Mouse (Mus musculus): ENCODE results near the gene Macc1. TPM values are rescaled to one million over a fixed set of nuclear protein-coding genes. Genes with fewer than 3 reads are reported as not detected.
"Not testable (repeated sequence)": the region's sequence is repeated elsewhere in the genome, so short reads cannot be mapped to it uniquely, and the experiment has no call there.

The Macc1 gene
- polyA plus RNA-seq, 1 experiment from 2014 or later, result 0.10 TPM

DNA sequence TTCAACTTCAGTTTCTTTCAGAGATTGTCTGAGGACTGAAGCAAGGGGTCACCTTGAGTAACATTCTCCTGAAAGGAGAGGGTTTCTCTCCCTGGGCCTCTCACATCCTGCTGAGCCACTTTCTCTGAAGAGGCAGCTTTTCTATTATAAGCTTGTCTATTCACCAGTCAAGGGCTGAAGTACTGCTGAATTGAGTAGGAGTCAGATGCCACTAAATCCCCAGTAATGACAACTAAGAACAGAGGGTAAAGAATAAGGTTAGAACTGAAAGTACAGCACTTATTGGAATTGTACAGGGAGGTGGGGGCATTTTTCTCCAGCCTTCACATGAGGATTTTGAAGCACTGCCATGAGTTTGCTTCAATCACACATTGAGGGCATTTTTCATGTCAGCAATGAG, 19.3 kb downstream of the Macc1 start:
- peak; percentile 14 for DNase-seq (ENCODE audit: low spot score)
- H3K36me3 ChIP-seq, result no peaks in the 10 kb centered on the region
- no peak overlapping the region; the same call in 1 of the 2 replicates for H3K27ac ChIP-seq (replicated peaks)
- H3K27me3 ChIP-seq (ENCODE audit: low read depth, poor library complexity, severe bottlenecking), result peaks cover 38% of the 10 kb centered on the region
- no peaks in the 10 kb centered on the region for H3K9me3 ChIP-seq (replicated peaks)
- no peak overlapping the region for H3K4me3 ChIP-seq
- H3K4me1 ChIP-seq, result peaks cover 23% of the 10 kb centered on the region

DNA sequence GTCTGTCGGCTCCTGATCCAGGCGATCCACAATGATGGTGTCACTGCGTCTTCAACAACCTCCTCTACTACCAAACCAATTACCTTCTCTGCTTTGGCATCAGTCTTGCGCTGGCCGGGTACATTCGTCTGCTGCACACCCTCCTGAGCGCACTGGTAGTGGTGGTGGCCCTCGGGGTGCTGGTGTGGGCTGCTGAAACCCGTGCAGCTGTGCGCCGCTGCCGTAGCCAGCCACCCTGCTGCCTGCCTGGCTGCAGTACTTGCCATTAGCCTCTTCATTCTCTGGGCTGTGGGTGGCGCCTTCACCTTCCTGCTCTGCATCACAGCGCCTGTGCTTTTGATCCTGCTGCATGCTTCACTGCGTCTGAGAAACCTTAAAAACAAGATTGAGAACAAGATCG, 38.5 kb downstream of the Macc1 start:
- WGBS, result 31% methylated on average over 16 of the region's 16 CpGs
- DNase-seq (ENCODE audit: low spot score); H3K4me1 ChIP-seq; H3K27ac ChIP-seq (replicated peaks); H3K9me3 ChIP-seq (replicated peaks); H3K27me3 ChIP-seq (ENCODE audit: low read depth, poor library complexity, severe bottlenecking); H3K36me3 ChIP-seq: not testable (repeated sequence)
- H3K4me3 ChIP-seq, result peak overlapping the region; percentile 28; the same call in 1 of the 2 replicates

DNA sequence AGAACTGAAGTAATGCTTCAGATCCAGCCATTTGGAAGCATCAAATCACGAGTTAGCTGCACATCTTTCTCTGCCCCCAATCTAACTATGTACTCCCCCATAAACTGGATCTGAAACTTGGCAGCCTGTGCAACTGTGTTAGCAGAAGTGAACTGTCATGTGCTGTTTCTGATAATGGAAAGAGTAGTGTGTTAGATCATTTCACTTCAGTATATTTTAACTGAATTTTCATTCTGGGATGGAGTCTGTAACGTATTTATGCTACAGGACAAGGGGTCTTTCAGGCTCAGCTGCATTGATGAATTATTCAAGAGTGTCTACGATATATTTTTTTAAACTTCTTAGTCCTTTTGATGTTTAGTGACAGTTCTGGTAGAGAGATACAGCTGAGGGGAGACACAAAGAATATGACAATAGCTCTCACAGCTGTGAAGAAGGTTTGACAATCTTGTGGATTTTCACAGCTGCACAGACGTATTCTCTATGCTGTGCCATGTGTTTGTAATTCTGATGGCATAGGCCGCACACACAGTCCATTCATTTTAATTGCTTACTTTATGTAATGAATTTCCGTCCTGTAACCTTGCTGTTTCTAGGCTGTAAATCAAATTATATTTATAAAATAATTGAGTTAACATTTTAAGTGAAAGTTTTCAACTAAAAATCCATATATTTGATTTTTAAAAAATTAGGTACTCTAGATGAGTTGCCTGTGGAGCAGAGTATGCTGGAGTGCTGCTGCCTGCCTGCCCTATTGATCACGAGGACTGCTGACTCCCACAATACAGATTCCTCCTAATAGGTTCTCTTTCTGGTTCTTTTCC, 43.6 kb downstream of the Macc1 start:
- no peak for DNase-seq (ENCODE audit: low spot score)
- Histone ChIP-seq H3K4me3 (no peak overlapping the region), H3K36me3 (no peaks in the 10 kb centered on the region), H3K4me1 (peaks cover 13% of the 10 kb centered on the region), H3K27me3 (ENCODE audit: low read depth, poor library complexity, severe bottlenecking) (no peaks in the 10 kb centered on the region), H3K27ac (replicated peaks) (no peak overlapping the region), H3K9me3 (replicated peaks) (no peaks in the 10 kb centered on the region)
- WGBS, result 62% methylated on average over 7 of the region's 7 CpGs

DNA sequence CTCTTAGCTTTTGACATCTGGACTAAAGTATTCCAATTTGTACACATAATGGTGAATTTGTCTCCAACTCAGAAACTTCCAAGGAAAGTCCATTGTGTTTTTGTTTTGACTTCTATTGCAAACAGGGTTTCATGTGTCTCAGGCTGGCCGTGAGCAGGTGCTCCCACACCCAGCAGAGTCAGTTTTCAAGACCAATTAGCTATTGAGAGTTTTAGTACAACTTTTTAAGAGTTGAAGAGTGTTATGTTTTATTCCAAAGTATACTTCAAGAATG, 44.1 kb downstream of the Macc1 start:
- Histone ChIP-seq H3K27ac (replicated peaks) (no peak overlapping the region), H3K27me3 (ENCODE audit: low read depth, poor library complexity, severe bottlenecking) (no peaks in the 10 kb centered on the region), H3K4me1 (peaks cover 12% of the 10 kb centered on the region), H3K4me3 (no peak overlapping the region), H3K36me3 (no peaks in the 10 kb centered on the region), H3K9me3 (replicated peaks) (no peaks in the 10 kb centered on the region)
- 57% methylated on average over 1 of the region's 1 CpGs for WGBS
- no peak for DNase-seq (ENCODE audit: low spot score)

DNA sequence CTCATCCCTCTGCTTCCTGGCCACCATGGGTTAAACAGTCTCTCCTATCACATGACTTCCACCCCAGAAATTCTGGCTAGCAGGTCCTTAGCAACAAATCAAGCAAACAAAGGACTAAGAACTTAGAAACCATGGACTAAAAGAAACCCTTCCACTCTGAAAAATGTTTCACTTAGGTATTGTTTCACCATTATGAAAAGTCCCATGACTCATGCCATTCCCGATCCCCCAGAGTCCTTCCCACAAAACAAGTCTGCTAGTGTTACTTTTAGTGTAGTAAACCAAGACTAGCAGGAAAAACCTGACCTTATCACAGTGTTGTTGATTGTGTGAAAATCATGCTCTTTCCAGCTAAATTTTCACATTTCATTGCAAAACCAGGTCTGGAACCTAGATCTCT, 51.0 kb downstream of the Macc1 start:
- Histone ChIP-seq H3K27me3 (ENCODE audit: low read depth, poor library complexity, severe bottlenecking) (no peaks in the 10 kb centered on the region), H3K9me3 (replicated peaks) (no peaks in the 10 kb centered on the region), H3K36me3 (no peaks in the 10 kb centered on the region), H3K27ac (replicated peaks) (no peak overlapping the region), H3K4me3 (no peak overlapping the region), H3K4me1 (no peaks in the 10 kb centered on the region)
- DNase-seq (ENCODE audit: low spot score), result no peak
- 83% methylated on average over 1 of the region's 1 CpGs for WGBS

DNA sequence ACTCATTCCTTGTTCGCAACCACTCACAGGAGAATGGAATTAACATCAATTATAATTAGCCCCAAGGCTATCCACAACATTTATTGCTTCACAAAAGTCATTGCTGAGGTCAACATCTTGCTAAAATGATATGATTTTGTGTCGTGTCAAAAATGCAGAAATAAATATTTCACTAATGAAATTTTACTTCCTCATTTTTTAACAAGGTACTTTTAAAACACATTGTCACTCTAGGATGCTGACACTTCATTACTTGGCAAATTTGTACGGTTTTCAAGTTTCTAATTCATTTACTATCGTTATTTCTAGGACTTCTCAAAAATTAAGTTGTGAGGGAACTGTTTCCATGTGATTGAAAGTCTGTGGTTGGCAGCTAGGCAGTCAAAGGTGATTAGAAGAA, 55.8 kb downstream of the Macc1 start:
- 87% methylated on average over 4 of the region's 4 CpGs for WGBS
- Histone ChIP-seq H3K27ac (replicated peaks) (no peak overlapping the region), H3K27me3 (ENCODE audit: low read depth, poor library complexity, severe bottlenecking) (no peaks in the 10 kb centered on the region), H3K4me1 (no peaks in the 10 kb centered on the region), H3K9me3 (replicated peaks) (no peaks in the 10 kb centered on the region), H3K4me3 (no peak overlapping the region), H3K36me3 (no peaks in the 10 kb centered on the region)
- no peak for DNase-seq (ENCODE audit: low spot score)

DNA sequence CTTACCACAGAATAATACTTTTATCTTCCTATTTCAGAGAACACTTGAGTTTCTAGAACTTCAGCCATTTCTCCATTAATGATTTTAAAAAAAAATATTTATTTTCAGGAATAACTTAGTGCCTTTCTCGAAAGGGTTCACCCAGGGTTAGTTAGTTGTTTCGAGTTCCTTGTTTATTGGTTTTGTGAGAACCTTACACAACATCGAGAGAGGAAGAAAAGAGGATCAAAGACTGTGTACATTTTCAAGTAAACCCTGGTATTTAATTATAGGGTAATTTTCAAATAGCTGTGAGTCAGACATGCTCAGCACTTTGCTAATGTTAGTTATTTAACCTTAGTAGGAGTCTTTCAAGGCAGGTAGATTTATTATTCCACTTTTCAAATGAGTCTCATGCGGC, 58.3 kb downstream of the Macc1 start:
- no peak overlapping the region for H3K27ac ChIP-seq (replicated peaks)
- 82% methylated on average over 4 of the region's 4 CpGs for WGBS

DNA sequence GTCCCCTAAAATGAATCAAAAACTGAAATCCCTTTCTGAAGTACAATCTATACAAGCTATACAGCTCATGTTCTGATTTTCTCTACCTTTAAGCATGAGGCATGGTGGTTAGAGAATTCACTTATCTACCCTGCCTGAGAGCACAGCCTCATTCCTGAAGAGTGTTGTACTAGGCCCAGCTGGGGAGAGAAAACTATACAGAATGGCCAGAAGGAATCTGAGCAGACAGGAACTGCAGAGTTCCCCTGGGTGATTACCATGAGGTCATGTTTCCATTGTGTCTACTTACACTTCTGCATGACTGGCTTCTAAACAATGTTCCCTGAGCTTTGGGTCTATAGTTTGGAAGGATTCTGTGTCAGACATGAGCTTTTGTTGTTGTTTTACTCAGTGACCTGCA, 62.8 kb downstream of the Macc1 start:
- Histone ChIP-seq H3K27me3 (ENCODE audit: low read depth, poor library complexity, severe bottlenecking) (no peaks in the 10 kb centered on the region), H3K9me3 (replicated peaks) (no peaks in the 10 kb centered on the region), H3K4me3 (no peak overlapping the region), H3K36me3 (no peaks in the 10 kb centered on the region), H3K4me1 (peaks cover 6% of the 10 kb centered on the region), H3K27ac (replicated peaks) (no peak overlapping the region)
- peak; percentile 15 for DNase-seq (ENCODE audit: low spot score)

More for the DNA sequence above, 58.3 kb downstream of the Macc1 start:
- no peak overlapping the region for H3K4me3 ChIP-seq
- H3K27me3 ChIP-seq (ENCODE audit: low read depth, poor library complexity, severe bottlenecking), result no peaks in the 10 kb centered on the region
- no peaks in the 10 kb centered on the region for H3K9me3 ChIP-seq (replicated peaks)
- H3K36me3 ChIP-seq, result no peaks in the 10 kb centered on the region
- DNase-seq (ENCODE audit: low spot score), result no peak
- H3K4me1 ChIP-seq, result peaks cover 6% of the 10 kb centered on the region

DNA sequence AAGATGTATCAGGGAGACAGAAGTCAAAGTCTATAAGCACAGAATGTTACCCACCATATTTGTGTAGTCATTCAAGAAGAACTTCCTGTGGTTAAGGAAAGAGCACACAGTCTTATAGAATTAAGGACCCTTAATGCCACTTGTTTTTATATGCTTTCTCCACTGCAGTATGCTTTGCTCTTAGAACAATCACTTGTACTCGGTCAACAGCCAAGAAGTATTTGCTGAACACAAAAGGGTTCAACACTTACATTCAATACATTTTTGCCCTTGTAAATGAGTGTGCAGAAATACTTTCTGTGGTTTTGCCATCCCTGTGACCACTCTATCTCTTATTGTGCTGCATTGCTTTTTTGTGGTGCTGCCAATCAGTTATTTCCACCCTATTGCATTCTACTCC, 67.8 kb downstream of the Macc1 start:
- no peaks in the 10 kb centered on the region for H3K27me3 ChIP-seq (ENCODE audit: low read depth, poor library complexity, severe bottlenecking)
- no peak overlapping the region for H3K4me3 ChIP-seq
- H3K9me3 ChIP-seq (replicated peaks), result no peaks in the 10 kb centered on the region
- H3K4me1 ChIP-seq, result peaks cover 3% of the 10 kb centered on the region
- no peaks in the 10 kb centered on the region for H3K36me3 ChIP-seq
- no peak for DNase-seq (ENCODE audit: low spot score)
- 68% methylated on average over 1 of the region's 1 CpGs for WGBS
- H3K27ac ChIP-seq (replicated peaks), result no peak overlapping the region

DNA sequence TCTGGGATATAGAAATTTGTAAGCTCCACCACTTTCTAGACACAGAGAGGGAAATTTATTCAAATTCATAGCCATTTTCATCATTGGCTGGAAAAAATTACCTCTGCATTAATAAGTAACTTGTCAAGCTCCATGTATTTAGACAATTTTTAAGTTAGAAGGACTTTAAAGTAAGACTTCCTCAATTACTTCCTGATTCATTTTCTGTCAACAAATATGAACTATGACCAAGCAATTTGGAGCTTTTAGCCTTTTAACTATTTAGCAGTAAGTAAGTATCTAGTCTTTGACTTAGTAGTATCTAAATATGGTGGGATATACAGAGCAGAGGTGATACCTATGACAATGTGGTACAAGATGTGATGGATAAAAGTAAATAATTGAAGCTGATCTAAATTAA, 72.2 kb downstream of the Macc1 start:
- H3K27me3 ChIP-seq (ENCODE audit: low read depth, poor library complexity, severe bottlenecking), result no peaks in the 10 kb centered on the region
- H3K4me3 ChIP-seq, result no peak overlapping the region
- H3K9me3 ChIP-seq (replicated peaks), result no peaks in the 10 kb centered on the region
- no peaks in the 10 kb centered on the region for H3K36me3 ChIP-seq
- no peaks in the 10 kb centered on the region for H3K4me1 ChIP-seq
- DNase-seq (ENCODE audit: low spot score), result no peak
- H3K27ac ChIP-seq (replicated peaks), result no peak overlapping the region

DNA sequence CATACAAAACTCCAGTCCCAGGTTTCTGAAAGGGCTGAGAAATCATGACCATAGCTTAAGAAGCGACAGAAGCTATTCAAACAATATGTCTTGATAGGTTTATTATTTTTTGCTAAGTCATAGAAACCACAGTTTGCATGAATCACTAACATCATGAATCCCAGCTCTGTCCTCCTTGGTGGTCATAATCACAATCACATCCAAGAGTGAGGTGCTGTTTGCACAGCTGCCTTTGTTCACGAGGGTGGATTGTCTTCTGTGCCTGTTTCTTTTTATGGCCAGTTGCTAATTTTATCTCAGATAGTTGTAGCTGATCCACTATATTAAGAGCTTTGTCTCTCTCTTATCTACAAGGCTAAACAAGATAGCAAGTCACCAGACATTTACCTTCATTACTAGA, 72.6 kb downstream of the Macc1 start:
- Histone ChIP-seq H3K27ac (replicated peaks) (no peak overlapping the region), H3K4me1 (no peaks in the 10 kb centered on the region), H3K36me3 (no peaks in the 10 kb centered on the region), H3K27me3 (ENCODE audit: low read depth, poor library complexity, severe bottlenecking) (no peaks in the 10 kb centered on the region), H3K9me3 (replicated peaks) (no peaks in the 10 kb centered on the region), H3K4me3 (no peak overlapping the region)
- 67% methylated on average over 2 of the region's 2 CpGs for WGBS
- no peak for DNase-seq (ENCODE audit: low spot score)

DNA sequence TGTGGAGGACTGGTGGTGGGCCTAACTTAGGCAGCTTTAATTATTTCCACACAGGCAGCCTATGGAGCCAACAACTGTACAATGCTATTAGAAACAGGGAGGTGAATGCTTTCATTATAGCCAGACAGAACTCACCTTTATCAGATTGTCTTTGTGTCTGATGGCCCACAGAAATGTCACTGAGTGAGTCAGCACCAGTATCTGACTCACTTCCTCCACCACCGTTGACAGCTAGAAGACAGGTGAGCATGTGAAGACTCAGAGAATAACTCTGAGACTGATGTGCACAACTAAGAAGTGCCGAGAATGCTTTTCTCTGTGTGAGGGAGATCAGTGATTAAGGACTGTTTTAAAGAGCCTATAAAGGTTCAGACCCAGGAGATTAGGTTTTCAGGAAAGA, 73.9 kb downstream of the Macc1 start:
- 88% methylated on average over 2 of the region's 2 CpGs for WGBS

DNA sequence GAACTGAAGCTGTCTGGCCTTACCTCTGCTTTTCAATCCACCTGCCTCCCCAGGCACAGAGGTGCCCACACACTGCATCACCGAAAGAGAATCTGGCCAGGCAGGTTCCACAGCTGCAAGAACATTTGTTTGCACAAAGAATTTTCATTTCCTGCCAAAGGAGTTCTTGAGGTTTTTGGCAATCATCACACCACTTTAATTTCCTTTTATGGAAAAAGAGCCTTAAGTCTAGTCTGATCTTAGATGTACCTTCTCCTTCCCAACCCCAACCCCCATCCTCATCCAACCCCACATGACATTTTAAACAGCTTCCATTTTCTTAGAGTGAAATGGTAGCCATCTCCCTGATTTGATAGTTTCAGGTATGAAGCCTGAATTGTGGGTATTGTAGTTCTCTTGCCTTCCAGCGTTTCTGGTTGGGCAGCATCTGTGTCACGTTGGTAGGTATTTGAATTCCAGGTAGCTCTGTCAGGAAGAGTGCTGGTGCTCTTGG, 76.2 kb downstream of the Macc1 start:
- WGBS, result 68% methylated on average over 3 of the region's 3 CpGs
- no peaks in the 10 kb centered on the region for H3K4me1 ChIP-seq
- no peak overlapping the region for H3K4me3 ChIP-seq
- no peak overlapping the region for H3K27ac ChIP-seq (replicated peaks)
- H3K9me3 ChIP-seq (replicated peaks), result no peaks in the 10 kb centered on the region
- DNase-seq (ENCODE audit: low spot score), result no peak
- no peaks in the 10 kb centered on the region for H3K36me3 ChIP-seq
- no peaks in the 10 kb centered on the region for H3K27me3 ChIP-seq (ENCODE audit: low read depth, poor library complexity, severe bottlenecking)

More for the DNA sequence above, 73.9 kb downstream of the Macc1 start:
- no peaks in the 10 kb centered on the region for H3K27me3 ChIP-seq (ENCODE audit: low read depth, poor library complexity, severe bottlenecking)
- no peaks in the 10 kb centered on the region for H3K36me3 ChIP-seq
- H3K4me3 ChIP-seq, result no peak overlapping the region
- no peaks in the 10 kb centered on the region for H3K9me3 ChIP-seq (replicated peaks)
- H3K27ac ChIP-seq (replicated peaks), result no peak overlapping the region
- DNase-seq (ENCODE audit: low spot score), result no peak
- no peaks in the 10 kb centered on the region for H3K4me1 ChIP-seq
